Mouse (Mus musculus) kidney, postnatal 0 days (tissue): Measurements from ENCODE around the gene Cabin1. TPM values are rescaled to one million over a fixed set of nuclear protein-coding genes. Genes with fewer than 3 reads are reported as not detected.
A peak's percentile ranks its signal among the peaks of the same experiment; 100 is the strongest.
"Not testable (repeated sequence)": the region's sequence is repeated elsewhere in the genome, so short reads cannot be mapped to it uniquely, and the experiment has no call there.

Experiments
- ATAC-seq: fragments of 200-750 bp; cut with Nextera tagmentation; replicated peaks from 2 replicates; pipeline ENCODE4 v1.8.0; 2017; ENCODE audit warnings: low read depth, moderate number of reproducible peaks, moderate TSS enrichment, moderate library complexity; ENCODE audit not compliant: low FRiP score
- DNase-seq: peaks from one replicate; pipeline ENCODE4 v3.0.0-alpha.2; 2016; ENCODE audit warnings: low spot score
- H3K27ac ChIP-seq: fragments of 300-500 bp; sonication (generic); 2 replicates; pipeline ENCODE4 v1.5.1; 2014; ENCODE audit warnings: mild to moderate bottlenecking
- H3K27me3 ChIP-seq: fragments of 300-500 bp; sonication (generic); 2 replicates; pipeline ENCODE4 v1.6.1; 2014; ENCODE audit warnings: low read length, mixed read lengths; ENCODE audit not compliant: insufficient read depth
- H3K36me3 ChIP-seq: fragments of 300-500 bp; sonication (generic); 2 replicates; pipeline ENCODE4 v1.6.1; 2014; ENCODE audit warnings: low read length, mixed read lengths; ENCODE audit not compliant: insufficient read depth
- H3K4me1 ChIP-seq: fragments of 300-500 bp; sonication (generic); replicated peaks from 2 replicates; pipeline ENCODE4 v1.6.1; 2014; ENCODE audit warnings: antibody characterized with exemption, low read length, mixed read lengths; ENCODE audit not compliant: insufficient read depth
- H3K4me2 ChIP-seq: fragments of 300-500 bp; sonication (generic); 2 replicates; pipeline ENCODE4 v1.6.1; 2014; ENCODE audit warnings: mild to moderate bottlenecking, low read length, moderate library complexity, mixed read lengths
- H3K4me3 ChIP-seq: fragments of 300-500 bp; sonication (generic); replicated peaks from 2 replicates; pipeline ENCODE4 v1.5.1; 2014; ENCODE audit warnings: low read depth, low read length
- H3K9ac ChIP-seq: fragments of 300-500 bp; sonication (generic); 2 replicates; pipeline ENCODE4 v1.6.1; 2014; ENCODE audit warnings: low read depth, low read length
- H3K9me3 ChIP-seq: fragments of 300-500 bp; sonication (generic); replicated peaks from 2 replicates; pipeline ENCODE4 v1.6.1; 2016; ENCODE audit warnings: low read length, inconsistent platforms, mixed read lengths
- CTCF ChIP-seq: IDR thresholded peaks from 2 replicates; pipeline ENCODE4 v1.5.1; 2016; ENCODE audit warnings: antibody characterized with exemption, low read depth, mild to moderate bottlenecking, moderate library complexity
- WGBS: fragments of 180-500 bp; shearing (Covaris S2); extraction: QIAGEN DNeasy Blood & Tissue Kit; methylation state at CpG from one replicate; pipeline ENCODE4 v1.1.7; 2014; 5-methylcytosine and 5-hydroxymethylcytosine counted together
- polyA plus RNA-seq: library from polyadenylated mRNA; unstranded; fragments of >200 nt; fragmentation: Nextera tagmentation; extraction: Ambion mirVana; gene quantifications from 2 replicates; pipeline ENCODE4 v1.2.1, GENCODE M21; 2015

Cabin1 gene
- polyA plus RNA-seq, 1 experiment from 2014 or later: 24.0 TPM

DNA sequence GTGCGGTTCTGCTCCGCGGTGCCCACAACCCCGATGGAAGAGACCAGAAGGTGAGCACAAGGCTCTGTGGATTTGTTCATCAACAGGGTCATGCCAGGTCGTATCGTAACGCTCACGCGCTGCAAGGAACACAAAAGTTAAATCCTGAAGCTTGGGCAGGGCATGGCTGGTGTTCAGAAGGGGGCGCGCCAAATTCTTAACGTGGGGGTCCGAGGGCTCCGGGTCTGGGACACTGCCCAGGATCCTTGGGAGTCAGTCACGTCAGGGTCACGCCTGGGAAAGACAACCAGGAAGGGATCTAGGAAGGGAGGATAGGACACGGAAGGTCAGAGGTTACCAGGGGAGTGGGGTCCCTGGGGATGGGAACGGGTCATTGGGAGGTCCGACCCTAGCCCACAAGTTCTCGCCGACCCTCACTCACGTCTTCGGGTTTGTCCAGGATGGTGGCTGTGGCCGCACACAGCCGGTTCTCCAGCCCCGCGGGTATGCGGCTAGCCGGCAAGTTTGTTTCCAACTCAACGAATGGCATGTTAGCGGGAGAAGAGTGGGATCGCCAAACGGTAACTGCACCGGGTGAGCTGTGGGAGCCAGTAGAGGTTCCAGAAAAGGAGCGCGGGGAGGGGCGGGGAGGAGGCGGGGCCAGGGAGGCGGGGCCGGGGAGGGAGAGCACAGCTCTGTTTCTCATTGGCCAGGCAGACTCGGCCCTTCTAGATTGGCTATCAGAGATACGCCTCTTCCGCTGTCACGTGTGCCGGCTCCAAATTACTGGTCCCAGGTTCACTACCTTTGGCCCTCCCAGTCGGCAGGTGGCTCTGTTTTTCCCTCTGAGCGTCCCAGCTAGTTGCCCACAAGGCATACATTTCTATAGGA, 8.9 kb upstream of the Cabin1 start, which contains the start of gene Ddt:
Gene Ddt, minus strand, starts transcription at position 620 of the 870 bp plus-strand sequence.
- H3K27me3 ChIP-seq: no peaks in the 10 kb centered on the region
- peak; percentile 55 for TF ChIP-seq CTCF
- H3K9me3 ChIP-seq: no peaks in the 10 kb centered on the region
- WGBS: under 1% methylated on average over 47 of the region's 47 CpGs
- H3K4me2 ChIP-seq: peak within 1 kb of the TSS; percentile 69
- H3K9ac ChIP-seq: peak within 1 kb of the TSS; percentile 66
- peak within 1 kb of the TSS; percentile 50 for H3K4me3 ChIP-seq
- no peaks in the 10 kb centered on the region for H3K36me3 ChIP-seq
- H3K4me1 ChIP-seq: no peaks in the 10 kb centered on the region
- DNase-seq: peak; percentile 95
- peak within 1 kb of the TSS; percentile 38 for H3K27ac ChIP-seq
- ATAC-seq: peak; percentile 96

DNA sequence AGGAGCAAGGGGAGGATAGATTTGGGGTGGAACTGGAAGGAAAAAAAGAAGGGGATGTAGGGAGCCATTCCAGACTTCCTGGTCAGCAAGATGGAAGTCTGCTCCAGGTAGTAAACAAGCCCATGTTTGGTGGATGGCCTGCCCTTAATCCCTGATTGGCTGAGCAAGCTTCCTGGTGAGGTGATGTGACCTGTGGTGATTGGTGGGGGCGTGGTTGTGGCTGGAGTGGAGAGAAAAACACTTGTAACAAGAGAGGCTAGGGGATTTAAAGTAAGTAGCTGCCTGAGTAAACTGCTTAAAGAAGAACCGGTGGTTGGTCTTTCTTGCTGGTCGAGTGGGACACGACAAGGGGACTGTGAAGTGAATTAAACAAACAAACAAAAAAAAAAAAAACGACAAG, 3.6 kb upstream of the Cabin1 start:
- not testable (repeated sequence) for H3K9ac ChIP-seq, H3K9me3 ChIP-seq, H3K4me2 ChIP-seq, H3K27me3 ChIP-seq, H3K4me1 ChIP-seq, ATAC-seq, DNase-seq, H3K36me3 ChIP-seq, H3K4me3 ChIP-seq, H3K27ac ChIP-seq
- WGBS: 44% methylated on average over 5 of the region's 5 CpGs

DNA sequence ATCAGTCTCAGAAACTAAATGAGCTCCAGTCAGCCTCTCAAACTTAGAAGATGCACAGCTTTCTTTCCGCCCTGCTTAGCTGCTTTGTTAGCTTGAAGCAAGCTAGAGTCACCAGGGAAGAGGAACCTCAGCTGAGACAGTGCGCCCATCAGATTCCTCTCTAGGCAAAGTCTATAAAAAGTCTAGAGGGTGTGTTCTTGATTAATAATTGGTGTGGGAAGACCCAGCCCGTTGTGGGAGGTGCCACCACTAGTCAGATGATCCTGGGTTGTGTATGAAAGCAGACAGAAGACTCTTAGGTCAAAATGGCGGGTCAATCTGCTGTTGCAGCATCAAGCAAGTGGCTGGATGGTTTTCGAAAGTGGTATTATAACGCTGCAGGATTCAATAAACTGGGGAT, 2.7 kb upstream of the Cabin1 start:
- no peaks in the 10 kb centered on the region for H3K9me3 ChIP-seq
- 81% methylated on average over 6 of the region's 6 CpGs for WGBS
- ATAC-seq (no peak), DNase-seq (no peak)
- H3K27ac ChIP-seq: no peak overlapping the region
- H3K9ac ChIP-seq: no peak overlapping the region
- no peaks in the 10 kb centered on the region for H3K36me3 ChIP-seq
- no peaks in the 10 kb centered on the region for H3K27me3 ChIP-seq
- TF ChIP-seq CTCF: no peak
- no peak overlapping the region for H3K4me2 ChIP-seq
- H3K4me1 ChIP-seq: no peaks in the 10 kb centered on the region
- no peak overlapping the region for H3K4me3 ChIP-seq

DNA sequence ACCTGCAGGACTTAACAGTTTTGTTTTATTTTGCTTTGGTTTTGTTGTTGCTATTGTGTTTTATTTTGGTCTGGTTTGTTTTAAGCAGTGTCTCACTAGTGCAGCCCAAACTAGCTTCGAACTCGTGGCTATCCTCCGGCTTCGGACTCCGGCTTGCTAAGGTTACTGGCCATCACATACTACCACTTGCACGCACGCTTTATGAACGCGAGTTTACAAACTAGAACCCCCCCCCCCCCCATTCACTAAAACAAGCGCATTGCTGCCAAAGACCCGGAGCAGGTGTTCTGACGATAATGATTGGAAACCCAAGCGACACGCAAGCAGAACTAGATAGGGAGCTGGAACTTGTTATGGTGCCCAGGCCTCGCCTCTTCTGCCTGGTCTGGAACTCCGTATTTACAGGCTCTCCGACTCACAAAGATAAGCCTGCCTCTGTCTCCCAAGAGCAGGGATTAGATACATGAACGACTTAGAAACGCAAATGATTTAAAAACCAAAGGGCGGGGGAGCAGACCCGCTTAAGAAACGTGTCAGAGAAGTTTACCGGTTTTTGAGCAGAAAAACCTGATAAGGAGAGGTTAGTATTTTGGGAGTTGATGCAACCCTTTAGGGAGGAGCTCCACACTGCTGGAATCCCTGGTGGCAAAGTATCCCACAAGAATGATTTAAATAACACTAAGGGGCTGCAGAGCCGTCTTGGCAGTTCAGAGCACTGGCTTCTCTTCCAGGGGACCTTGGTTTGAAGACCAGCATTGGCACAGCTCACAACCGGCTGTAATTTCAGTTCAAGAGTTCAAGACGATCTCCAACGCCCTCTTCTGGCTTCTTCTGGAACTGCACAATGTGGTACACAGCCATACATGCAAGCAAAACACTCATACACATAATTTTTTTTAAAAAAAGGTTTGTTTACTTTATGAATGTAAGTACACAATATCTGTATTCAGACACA, 655 bp upstream of the Cabin1 start:
- H3K36me3 ChIP-seq: no peaks in the 10 kb centered on the region
- 1% methylated on average over 27 of the region's 27 CpGs for WGBS
- H3K4me1 ChIP-seq: no peaks in the 10 kb centered on the region
- DNase-seq (peak; percentile 80), ATAC-seq (peak; percentile 16)
- no peaks in the 10 kb centered on the region for H3K27me3 ChIP-seq
- peak overlapping the region; percentile 87 for H3K4me3 ChIP-seq
- H3K27ac ChIP-seq: peak overlapping the region; percentile 82
- TF ChIP-seq CTCF: peak; percentile 84
- H3K9me3 ChIP-seq: no peaks in the 10 kb centered on the region
- H3K9ac ChIP-seq: peak overlapping the region; percentile 54; the same call in 1 of the 2 replicates
- peak overlapping the region; percentile 88 for H3K4me2 ChIP-seq

DNA sequence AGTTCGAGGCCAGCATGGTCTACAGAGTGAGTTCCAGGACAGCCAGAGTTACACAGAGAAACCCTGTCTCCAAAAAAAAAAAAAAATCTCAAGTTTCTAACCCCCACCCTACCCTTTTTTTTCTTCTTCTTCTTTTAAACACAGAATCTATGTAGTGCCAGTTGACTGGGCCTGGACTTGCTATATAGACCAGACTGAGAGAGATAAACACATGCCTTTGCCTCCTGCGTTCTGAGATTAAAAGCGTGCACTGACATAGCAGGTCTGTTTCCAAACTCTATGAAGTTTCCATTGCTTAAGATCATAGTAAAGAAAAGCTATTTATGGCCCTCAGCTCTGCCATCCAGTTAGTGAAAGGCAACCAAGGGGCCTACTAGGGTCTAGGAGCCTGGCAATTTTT, 1.7 kb downstream of the Cabin1 start:
- no peak for ATAC-seq
- no peak overlapping the region for H3K4me2 ChIP-seq
- 0 out of 2 replicates have a peak, but pooled peaks cover 2% of the 10 kb centered on the region for H3K36me3 ChIP-seq
- H3K4me1 ChIP-seq: no peaks in the 10 kb centered on the region
- no peak overlapping the region for H3K4me3 ChIP-seq
- H3K27ac ChIP-seq: no peak overlapping the region
- H3K27me3 ChIP-seq: no peaks in the 10 kb centered on the region
- no peak for TF ChIP-seq CTCF
- DNase-seq: no peak
- 0 out of 2 replicates have a peak overlapping the region, but pooled peaks have one; percentile 10 for H3K9ac ChIP-seq
- H3K9me3 ChIP-seq: no peaks in the 10 kb centered on the region
- WGBS: 100% methylated on average over 3 of the region's 3 CpGs

DNA sequence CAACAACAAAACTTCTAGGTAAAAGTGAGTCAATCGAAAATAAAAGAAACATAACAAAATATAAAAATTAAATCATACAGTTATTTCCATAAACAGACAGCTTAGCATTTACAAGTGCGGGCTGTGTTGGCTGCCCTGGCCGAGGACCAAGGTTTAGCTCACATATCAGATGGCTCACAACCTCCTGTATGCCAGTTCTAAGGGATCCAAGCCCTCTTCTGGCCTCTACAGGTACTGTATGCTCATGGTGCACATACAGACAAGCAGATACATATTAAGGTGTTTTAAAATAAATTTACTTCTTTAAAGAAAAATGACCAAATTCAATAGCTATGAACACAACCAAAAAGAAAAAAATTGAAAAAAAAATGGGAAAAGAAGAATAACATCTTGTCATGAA, 3.8 kb downstream of the Cabin1 start:
- Histone ChIP-seq H3K36me3 (peaks cover 8% of the 10 kb centered on the region; the same call in 1 of the 2 replicates), H3K27me3 (no peaks in the 10 kb centered on the region), H3K9me3 (no peaks in the 10 kb centered on the region), H3K4me1 (no peaks in the 10 kb centered on the region), H3K4me2 (no peak overlapping the region), H3K4me3 (no peak overlapping the region), H3K27ac (no peak overlapping the region), H3K9ac (no peak overlapping the region)
- no peak for TF ChIP-seq CTCF
- 97% methylated on average over 3 of the region's 3 CpGs for WGBS
- ATAC-seq (no peak), DNase-seq (no peak)
